Mouse (Mus musculus) liver, postnatal 0 days (tissue): ENCODE measurements around the gene P4ha1.

Experiments used
- CTCF ChIP-seq: sonication (generic); IDR thresholded peaks from 2 replicates; pipeline ENCODE4 v1.5.1; 2016; ENCODE audit warnings: antibody characterized with exemption, low read depth
- EP300 ChIP-seq: IDR thresholded peaks from 2 replicates; pipeline ENCODE4 v1.6.1; 2016; ENCODE audit warnings: antibody characterized with exemption, low read depth, mild to moderate bottlenecking

- no peak for TF ChIP-seq CTCF
- TF ChIP-seq EP300, result no peak
These were observed 12.1 kb downstream of the P4ha1 start for GRCm38 (mm10) chr10:59334899-59335798.
